Mouse (Mus musculus): ENCODE measurements around the gene Meiob.

- no peak for TF ChIP-seq CTCF (IDR thresholded peaks at IDR 0.05; ENCODE audit: low read depth, low read length)
- no peak for TF ChIP-seq GATA2 (IDR thresholded peaks at IDR 0.05; ENCODE audit: borderline replicate concordance, low read depth, low read length)
- no peak for TF ChIP-seq TAL1 (conservative IDR thresholded peaks at IDR 0.05; ENCODE audit: low read depth, low read length)
- TF ChIP-seq GATA1 (IDR thresholded peaks at IDR 0.05; ENCODE audit: borderline replicate concordance, low read length), result no peak
- no peak for TF ChIP-seq POLR2AphosphoS5 (IDR thresholded peaks at IDR 0.05; ENCODE audit: insufficient replicate concordance, low read depth, low read length)
These were observed 46.1 kb downstream of the Meiob start, which contains the start of gene Fahd1 for GRCm38 (mm10) chr17:24850065-24850772.
